Mouse (Mus musculus): ENCODE results near the gene Gm17409.
A peak's percentile ranks its signal among the peaks of the same experiment; 100 is the strongest.

The Gm17409 gene

GRCm38 (mm10) chr2:58469816-58470215 is at the start of gene Gm17409:
Gm17409 (plus strand) TSS chr2:58470116.
- no peak for DNase-seq

GRCm38 (mm10) chr2:58423319-58423718 is 46.6 kb upstream of the Gm17409 start:
- DNase-seq, result no peak

GRCm38 (mm10) chr2:58425436-58426004 is 44.4 kb upstream of the Gm17409 start:
- DNase-seq, result no peak

- DNase-seq, result peak in 1 of 2 experiments; percentile 14
These were observed 37.7 kb upstream of the Gm17409 start for GRCm38 (mm10) chr2:58432211-58432610.

GRCm38 (mm10) chr2:58433317-58433716 is 36.6 kb upstream of the Gm17409 start:
- DNase-seq, result no peak

GRCm38 (mm10) chr2:58434438-58434837 is 35.5 kb upstream of the Gm17409 start:
- DNase-seq, result no peak

GRCm38 (mm10) chr2:58435507-58435906 is 34.4 kb upstream of the Gm17409 start:
- no peak for DNase-seq

- no peak for DNase-seq
These were observed 33.0 kb upstream of the Gm17409 start for GRCm38 (mm10) chr2:58436911-58437310.

GRCm38 (mm10) chr2:58443163-58443562 is 26.8 kb upstream of the Gm17409 start:
- DNase-seq, result no peak

- DNase-seq, result no peak
These were observed 22.9 kb upstream of the Gm17409 start for GRCm38 (mm10) chr2:58447001-58447400.

- peak; percentile 31 to 32 for DNase-seq
These were observed 15.6 kb upstream of the Gm17409 start for GRCm38 (mm10) chr2:58454095-58454865.

- DNase-seq, result no peak
These were observed 13.0 kb upstream of the Gm17409 start for GRCm38 (mm10) chr2:58456843-58457487.

- no peak for DNase-seq
These were observed 12.4 kb upstream of the Gm17409 start for GRCm38 (mm10) chr2:58457488-58457865.

- peak; percentile 61 to 69 for DNase-seq
These were observed 11.0 kb upstream of the Gm17409 start for GRCm38 (mm10) chr2:58458820-58459371.

- DNase-seq, result no peak
These were observed 374 bp downstream of the Gm17409 start for GRCm38 (mm10) chr2:58470290-58470689.

GRCm38 (mm10) chr2:58475578-58475977 is 5.7 kb downstream of the Gm17409 start:
- no peak for DNase-seq

- DNase-seq, result peak; percentile 89 to 90
These were observed 7.2 kb downstream of the Gm17409 start for GRCm38 (mm10) chr2:58476956-58477715.

GRCm38 (mm10) chr2:58478144-58478543 is 8.2 kb downstream of the Gm17409 start:
- DNase-seq, result no peak

GRCm38 (mm10) chr2:58479536-58479935 is 9.6 kb downstream of the Gm17409 start:
- no peak for DNase-seq

- no peak for DNase-seq
These were observed 10.8 kb downstream of the Gm17409 start for GRCm38 (mm10) chr2:58480764-58481163.

- DNase-seq, result no peak
These were observed 11.7 kb downstream of the Gm17409 start for GRCm38 (mm10) chr2:58481450-58482100.

- DNase-seq, result no peak
These were observed 14.5 kb downstream of the Gm17409 start for GRCm38 (mm10) chr2:58484284-58484965.
